Mouse (Mus musculus) right cerebral cortex, postnatal 36 days (tissue): ENCODE results near the gene Osbpl3.

Experiments used
- DNase-seq, 2 experiments: peaks; one replicate each; pipeline ENCODE4 v3.0.0; 2022; ENCODE audit warnings: low spot score in 2 of 2, mixed read lengths in 1 of 2

The Osbpl3 gene

GRCm38 (mm10) chr6:50455829-50456469, at the start of gene Osbpl3:
Gene Osbpl3, minus strand, starts transcription at chr6:50456201.
- peak; percentile 83 to 88 for DNase-seq

- DNase-seq = no peak
Measured at GRCm38 (mm10) chr6:50505531-50505930, 49.5 kb upstream of the Osbpl3 start.

GRCm38 (mm10) chr6:50504711-50505110, 48.7 kb upstream of the Osbpl3 start:
- DNase-seq = no peak

GRCm38 (mm10) chr6:50503779-50504178, 47.8 kb upstream of the Osbpl3 start:
- no peak for DNase-seq

DNA sequence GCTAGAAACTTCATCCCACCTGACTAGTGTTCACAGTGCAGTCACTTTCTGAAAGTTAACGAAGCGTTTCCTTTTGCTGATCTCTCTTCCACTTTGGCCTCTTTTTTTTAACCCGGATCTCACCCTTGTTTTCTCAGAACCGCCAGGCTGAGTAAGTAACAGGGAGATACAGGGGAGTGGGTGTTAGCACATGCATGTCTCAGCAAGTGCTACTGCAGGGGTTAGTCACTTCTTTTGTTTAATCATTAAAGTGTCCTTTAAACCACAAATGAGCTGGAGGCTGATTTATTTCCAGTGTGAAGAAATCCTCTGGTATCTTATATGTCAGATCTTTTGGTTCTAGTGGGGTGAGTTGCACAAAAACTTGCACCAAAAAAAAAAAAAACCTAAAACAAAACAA, 47.0 kb upstream of the Osbpl3 start:
- DNase-seq = no peak

DNA sequence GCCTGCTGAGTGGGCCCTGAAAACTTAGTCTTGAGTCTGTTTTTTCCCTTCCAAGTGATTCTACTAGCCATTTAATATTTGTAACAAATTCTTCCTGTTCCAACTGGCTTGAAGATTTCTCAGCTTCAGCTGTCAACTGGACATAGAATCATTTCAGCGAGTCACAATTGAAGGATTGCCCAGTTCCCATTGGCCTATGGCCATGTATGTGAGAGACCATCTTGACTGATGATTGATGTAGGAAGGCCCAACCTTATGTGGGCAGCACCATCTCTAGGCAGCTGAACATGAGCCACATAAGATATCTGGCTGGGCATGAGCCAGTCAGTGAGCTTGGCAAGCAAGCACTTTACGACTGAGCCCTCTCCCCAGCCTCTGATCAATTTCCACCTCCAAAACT, 42.3 kb upstream of the Osbpl3 start:
- DNase-seq = no peak

- DNase-seq = peak; percentile 3 to 18
Measured at GRCm38 (mm10) chr6:50490519-50490918, 34.5 kb upstream of the Osbpl3 start.

GRCm38 (mm10) chr6:50489380-50489779, 33.4 kb upstream of the Osbpl3 start:
- no peak for DNase-seq

DNA sequence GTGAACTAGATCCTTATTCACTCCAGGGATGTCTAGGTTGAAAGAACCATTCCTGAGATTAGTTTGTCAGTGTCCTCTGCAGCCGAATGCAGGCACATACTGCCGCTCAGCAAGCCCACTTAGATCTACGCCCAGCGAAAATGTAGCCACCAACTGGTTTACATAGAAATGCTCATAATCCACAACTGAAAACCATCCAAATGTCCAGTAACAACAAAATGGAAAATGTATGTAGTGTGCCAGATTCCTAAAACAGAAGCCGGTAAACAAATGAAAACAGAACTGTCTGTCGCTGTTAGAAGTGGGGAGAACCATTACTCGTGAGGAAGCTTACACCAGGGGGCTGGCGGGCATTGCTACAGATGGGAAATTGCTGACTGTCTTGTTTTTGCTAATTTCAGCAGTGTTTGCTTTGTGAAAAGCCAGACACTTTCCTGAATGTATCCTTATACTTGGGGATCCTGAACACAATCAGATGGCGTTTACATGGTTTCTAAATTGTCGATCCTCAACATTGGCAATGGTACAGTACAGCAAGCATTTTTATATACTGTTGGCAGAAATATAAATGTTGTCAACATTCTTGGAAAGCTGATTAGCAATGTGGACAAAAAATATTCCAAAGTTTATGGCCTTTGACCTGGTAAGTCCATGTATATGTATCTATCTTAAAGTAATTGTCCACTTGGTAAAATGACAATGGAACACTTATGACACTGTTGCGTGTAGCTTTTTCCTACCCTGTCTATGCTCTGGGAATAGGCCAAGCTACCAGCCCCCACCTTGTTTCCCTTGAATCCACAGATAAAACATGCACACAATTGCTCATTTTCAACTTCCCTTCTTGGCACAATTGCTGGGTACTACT, 30.3 kb upstream of the Osbpl3 start:
- no peak for DNase-seq

DNA sequence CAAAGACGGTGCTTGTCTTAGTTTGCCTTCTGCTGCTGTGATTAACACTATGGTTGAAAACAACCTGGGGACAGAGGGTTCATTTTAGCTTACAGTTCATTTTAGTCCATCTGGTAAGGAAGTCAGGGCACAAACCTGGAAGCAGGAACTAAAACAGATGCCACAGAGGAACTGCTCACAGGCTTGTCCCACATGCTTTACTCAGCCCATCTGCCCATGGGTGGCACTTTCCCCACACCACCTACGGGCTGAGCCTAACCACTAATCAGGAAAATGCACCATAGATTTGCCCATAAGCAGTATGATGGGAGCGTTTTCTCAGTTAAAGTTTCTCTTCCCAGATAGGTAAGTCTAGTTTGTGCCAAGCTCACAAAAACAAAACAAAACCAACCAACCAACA, 27.4 kb upstream of the Osbpl3 start:
- no peak for DNase-seq

DNA sequence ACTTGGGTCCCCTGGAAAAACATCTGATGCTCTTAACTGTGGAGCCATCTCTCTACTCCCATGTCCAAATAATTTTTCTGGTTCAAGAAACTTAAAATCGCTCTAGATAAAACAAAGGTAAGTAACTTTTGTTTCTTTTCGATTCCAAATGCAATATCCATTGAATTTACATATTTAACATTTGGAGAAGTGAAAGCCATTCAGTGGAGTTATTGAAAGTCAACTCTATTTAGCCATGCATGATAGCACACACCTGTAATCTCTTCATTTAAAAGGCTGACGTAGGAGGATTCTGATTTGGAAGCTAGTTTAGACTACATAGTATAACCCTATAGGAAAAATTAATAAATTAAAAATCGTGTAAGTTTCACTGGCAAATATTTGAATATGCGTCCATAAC, 25.5 kb upstream of the Osbpl3 start:
- DNase-seq = no peak

GRCm38 (mm10) chr6:50466451-50466850, 10.4 kb upstream of the Osbpl3 start:
- no peak for DNase-seq

DNA sequence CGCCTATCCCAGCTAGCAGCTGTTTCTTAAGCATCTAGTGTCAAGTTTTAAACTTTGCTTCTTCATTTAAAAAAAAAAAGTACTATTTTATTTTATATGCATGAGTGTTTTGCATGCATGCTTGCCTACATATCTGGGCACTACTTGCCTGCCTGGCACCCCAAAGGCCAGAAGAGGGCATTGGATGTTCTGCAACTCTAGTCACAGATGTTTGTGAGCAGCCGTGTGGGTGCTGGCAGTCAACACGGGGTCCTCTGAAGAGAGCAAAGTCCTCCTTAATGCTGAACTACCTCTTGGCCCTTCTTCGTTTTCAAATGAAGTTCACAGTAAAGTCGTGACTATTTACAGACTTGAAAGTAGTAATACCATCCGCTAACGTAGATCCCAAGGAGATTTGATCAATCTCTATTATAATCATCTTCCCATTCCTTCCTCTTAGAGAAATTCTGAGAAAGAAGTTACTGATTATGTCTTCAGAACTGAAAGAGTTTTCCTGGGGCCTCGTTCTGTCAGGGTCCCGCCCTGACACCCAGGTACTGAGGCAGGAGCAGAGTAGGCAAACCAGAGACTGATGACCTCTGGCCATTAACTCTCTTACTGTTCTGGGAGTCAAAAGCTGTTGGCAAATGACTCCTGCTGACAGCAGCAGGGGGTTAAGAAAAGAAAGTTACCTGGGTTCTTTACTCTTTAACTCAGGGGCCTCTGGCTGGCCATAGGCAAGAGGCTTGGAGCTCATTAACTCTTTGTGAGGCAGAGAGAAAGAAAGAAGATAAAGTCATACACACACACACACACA, 8.9 kb upstream of the Osbpl3 start:
- DNase-seq = no peak

DNA sequence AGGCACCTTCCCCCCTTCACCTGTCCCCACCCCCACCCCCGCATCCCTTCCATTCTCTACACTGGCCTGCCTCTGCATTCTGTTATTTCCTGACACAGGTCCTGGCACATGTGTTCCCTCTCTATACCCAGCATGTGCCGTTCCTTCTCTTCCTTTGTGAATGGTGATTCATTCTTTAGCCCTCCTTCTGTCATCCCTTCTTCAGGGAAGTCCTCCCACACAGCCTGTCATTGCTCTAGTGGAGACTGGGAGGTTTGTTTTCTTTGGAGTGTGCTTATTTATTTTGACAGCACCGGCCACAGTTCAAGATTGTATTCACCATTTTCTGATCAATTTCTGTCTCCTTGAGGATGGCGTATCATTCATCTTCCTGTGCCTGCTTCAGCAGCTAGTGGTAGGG, 6.0 kb upstream of the Osbpl3 start:
- no peak for DNase-seq

- no peak for DNase-seq
Measured at GRCm38 (mm10) chr6:50461585-50461984, 5.6 kb upstream of the Osbpl3 start.

DNA sequence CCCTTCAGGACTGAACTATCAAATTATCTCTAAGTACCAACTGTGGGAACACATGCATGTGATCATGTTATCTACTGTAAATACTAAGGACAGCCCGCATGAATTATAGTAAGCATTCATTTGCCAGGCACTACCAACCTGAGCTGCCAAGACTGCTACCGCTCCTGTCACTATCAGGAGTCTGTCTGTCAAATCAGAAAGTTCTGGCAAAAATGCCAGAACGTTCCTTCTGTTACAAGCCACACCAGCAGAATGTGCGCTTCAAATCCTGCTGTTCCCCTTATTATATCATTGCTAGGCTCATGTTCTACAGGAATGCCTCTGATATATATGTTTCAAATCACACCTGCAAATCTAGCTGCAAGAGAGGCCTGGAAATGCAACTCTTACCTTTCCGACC, 4.6 kb upstream of the Osbpl3 start:
- no peak for DNase-seq

DNA sequence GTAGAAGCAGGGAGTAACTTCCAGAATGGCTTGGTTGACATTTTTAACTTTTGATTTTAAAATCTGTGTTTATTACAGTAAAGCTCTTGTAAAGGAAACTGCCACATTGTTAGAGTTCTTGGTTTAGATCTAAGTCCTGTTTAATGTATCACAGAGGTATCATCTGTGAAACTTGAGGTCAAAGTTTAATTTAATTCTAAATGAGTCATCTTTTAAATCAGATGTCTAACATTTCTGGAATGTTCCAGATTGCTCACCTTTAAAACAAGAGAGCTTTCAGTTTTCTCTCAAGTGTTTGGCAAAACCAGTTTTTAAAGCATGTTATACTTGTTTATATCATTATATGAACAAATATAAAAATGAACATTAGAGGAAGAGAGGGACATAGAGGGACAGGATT, 4.2 kb upstream of the Osbpl3 start:
- DNase-seq = no peak

GRCm38 (mm10) chr6:50459271-50459670, 3.3 kb upstream of the Osbpl3 start:
- DNase-seq = no peak

- DNase-seq = no peak
Measured at GRCm38 (mm10) chr6:50457551-50458348, 1.7 kb upstream of the Osbpl3 start.

DNA sequence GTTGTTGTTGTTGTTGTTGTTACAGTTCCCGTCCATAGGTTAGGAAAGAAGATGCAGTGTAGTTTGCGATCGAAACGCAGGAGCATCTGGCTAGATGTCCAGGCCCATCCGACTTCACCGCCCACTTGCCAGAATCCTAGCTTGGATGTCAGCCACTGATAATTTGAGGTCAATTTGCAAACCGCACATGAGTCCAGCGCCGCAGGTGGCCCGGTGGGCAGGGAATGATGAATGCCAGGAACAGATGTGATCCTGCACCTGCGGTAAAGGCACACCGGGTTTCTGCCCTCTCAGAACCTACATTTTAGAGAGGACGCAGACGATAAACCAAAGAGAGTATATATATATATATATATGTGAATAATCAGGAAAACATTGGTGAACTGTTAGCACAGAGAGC, 705 bp upstream of the Osbpl3 start:
- no peak for DNase-seq

DNA sequence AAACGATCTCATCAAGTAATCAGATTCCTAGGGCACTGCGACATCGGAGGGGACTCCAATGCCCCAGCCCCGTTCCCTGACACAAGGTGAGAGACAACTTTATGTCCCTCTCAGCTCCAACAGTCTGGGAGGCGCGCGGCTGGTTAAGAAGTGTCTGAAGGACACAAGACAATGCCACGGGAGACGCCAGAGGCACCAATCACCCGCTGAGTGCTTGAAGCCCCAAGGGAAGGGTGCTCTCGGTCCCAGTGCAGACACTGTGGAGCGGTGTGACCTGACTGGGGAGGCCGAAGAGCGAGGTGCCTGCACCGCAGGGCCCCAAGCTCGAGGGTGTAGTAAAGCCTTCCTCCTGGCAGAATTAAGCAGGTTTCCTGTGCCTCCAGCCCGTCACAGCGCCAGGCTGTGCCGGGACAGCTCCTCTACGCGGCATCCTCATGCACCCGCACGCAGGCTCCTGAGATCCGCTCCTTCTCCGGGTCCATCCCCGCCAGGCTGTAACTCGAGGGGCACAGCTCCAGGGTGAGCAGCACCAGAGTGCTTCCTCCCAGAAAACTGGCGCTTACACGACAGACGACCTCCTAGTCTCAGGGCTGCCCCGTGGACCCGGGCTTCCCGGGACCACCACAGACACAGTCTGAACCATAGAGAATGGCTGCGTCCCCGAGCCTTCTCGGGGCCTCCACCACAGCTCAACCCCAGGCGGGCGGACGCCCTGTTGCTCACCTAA, 736 bp downstream of the Osbpl3 start:
- DNase-seq = no peak
